Mouse (Mus musculus) macrophage (primary cell): ENCODE measurements around the gene Nup50. TPM values are rescaled to one million over a fixed set of nuclear protein-coding genes. Genes with fewer than 3 reads are reported as not detected.
"Not testable (repeated sequence)": the region's sequence is repeated elsewhere in the genome, so short reads cannot be mapped to it uniquely, and the experiment has no call there.

Source experiments
- H3K27ac ChIP-seq: fragments of 350-480 bp; formaldehyde crosslinking; 2 replicates; pipeline ENCODE4 v1.9.0; 2021
- H3K36me3 ChIP-seq: fragments of 350-480 bp; formaldehyde crosslinking; 2 replicates; pipeline ENCODE4 v1.9.0; 2021; ENCODE audit errors: inconsistent target
- H3K4me3 ChIP-seq: fragments of 350-480 bp; formaldehyde crosslinking; 2 replicates; pipeline ENCODE4 v1.9.0; 2021; ENCODE audit errors: inconsistent target
- H3K79me2 ChIP-seq: fragments of 350-480 bp; formaldehyde crosslinking; 2 replicates; pipeline ENCODE4 v1.9.0; 2021; ENCODE audit errors: inconsistent target
- WGBS: methylation state at CpG from one replicate; pipeline ENCODE4 v1.1.7; 2026; ENCODE audit warnings: inconsistent platforms; ENCODE audit not compliant: missing documents; 5-methylcytosine and 5-hydroxymethylcytosine counted together
- polyA plus RNA-seq: library from polyadenylated mRNA; stranded (reverse); fragments of 250-400 nt; gene quantifications from 3 replicates; pipeline ENCODE4 v1.2.4, GENCODE M21; 2018; ENCODE audit warnings: inconsistent platforms
- total RNA-seq, 78 experiments: library from RNA; depleted of rRNA; stranded (reverse); fragments of 250-400 nt; gene quantifications; 1 replicate in 9 of 78; 2 replicates in 24 of 78; 3 replicates in 43 of 78; 4 replicates in 2 of 78; pipeline ENCODE4 v1.2.4; 2018; ENCODE audit warnings: inconsistent platforms in 56 of 78

Gene Nup50
- total RNA-seq (2018; cell fraction: chromatin; rRNA removed): 10 to 100 TPM; 11.9 to 35.7 (median 20.8) TPM
- total RNA-seq (2018; cell fraction: cytosol; rRNA removed): 10 to 100 TPM; 32.5 to 64.4 (median 49.7) TPM
- 10 to 100 TPM; 15.0 to 45.8 (median 31.4) TPM for total RNA-seq (2018; cell fraction: nucleus; rRNA removed)
- polyA plus RNA-seq: 36.1 to 79.2 TPM (median 38.4 TPM) in 3 replicates

- 1% methylated on average over 55 of the region's 60 CpGs for WGBS
- H3K36me3 ChIP-seq: peaks cover 9% of the 10 kb centered on the region
- H3K27ac ChIP-seq: peak within 1 kb of the TSS; percentile 90
- peaks cover 44% of the 10 kb centered on the region for H3K79me2 ChIP-seq
- H3K4me3 ChIP-seq: peak within 1 kb of the TSS; percentile 75
Measured at GRCm38 (mm10) chr15:84922884-84923507, at the start of gene Nup50. Gene Nup50, plus strand, starts transcription at chr15:84923411.

- Histone ChIP-seq H3K36me3 (no peaks in the 10 kb centered on the region), H3K79me2 (no peaks in the 10 kb centered on the region), H3K27ac (no peak overlapping the region), H3K4me3 (no peak overlapping the region)
- 76% methylated on average over 4 of the region's 4 CpGs for WGBS
Measured at GRCm38 (mm10) chr15:84873867-84874266, 49.3 kb upstream of the Nup50 start.

- Histone ChIP-seq H3K27ac (no peak overlapping the region), H3K4me3 (no peak overlapping the region), H3K79me2 (no peaks in the 10 kb centered on the region), H3K36me3 (no peaks in the 10 kb centered on the region)
- WGBS: 89% methylated on average over 12 of the region's 12 CpGs
Measured at GRCm38 (mm10) chr15:84877029-84877815, 46.0 kb upstream of the Nup50 start.

GRCm38 (mm10) chr15:84888066-84888465, 35.1 kb upstream of the Nup50 start:
- 87% methylated on average over 12 of the region's 12 CpGs for WGBS

GRCm38 (mm10) chr15:84891246-84891645, 32.0 kb upstream of the Nup50 start:
- no peak overlapping the region for H3K4me3 ChIP-seq
- H3K36me3 ChIP-seq: no peaks in the 10 kb centered on the region
- no peaks in the 10 kb centered on the region for H3K79me2 ChIP-seq
- H3K27ac ChIP-seq: no peak overlapping the region
- WGBS: 61% methylated on average over 3 of the region's 3 CpGs

More at GRCm38 (mm10) chr15:84888066-84888465, 35.1 kb upstream of the Nup50 start:
- Histone ChIP-seq H3K4me3 (no peak overlapping the region), H3K36me3 (no peaks in the 10 kb centered on the region), H3K27ac (no peak overlapping the region), H3K79me2 (no peaks in the 10 kb centered on the region)

GRCm38 (mm10) chr15:84891658-84892057, 31.6 kb upstream of the Nup50 start:
- Histone ChIP-seq H3K4me3 (no peak overlapping the region), H3K27ac (no peak overlapping the region), H3K36me3 (no peaks in the 10 kb centered on the region), H3K79me2 (no peaks in the 10 kb centered on the region)
- WGBS: 0% methylated on average over 3 of the region's 3 CpGs

- H3K27ac ChIP-seq: not testable (repeated sequence)
- WGBS: 65% methylated on average over 8 of the region's 10 CpGs
Measured at GRCm38 (mm10) chr15:84896216-84896615, 27.0 kb upstream of the Nup50 start.

GRCm38 (mm10) chr15:84896664-84897063, 26.5 kb upstream of the Nup50 start:
- Histone ChIP-seq H3K27ac (no peak overlapping the region), H3K79me2 (no peaks in the 10 kb centered on the region), H3K4me3 (no peak overlapping the region), H3K36me3 (no peaks in the 10 kb centered on the region)
- 20% methylated on average over 1 of the region's 1 CpGs for WGBS

More at GRCm38 (mm10) chr15:84896216-84896615, 27.0 kb upstream of the Nup50 start:
- H3K79me2 ChIP-seq, H3K36me3 ChIP-seq, H3K4me3 ChIP-seq: not testable (repeated sequence)

- H3K27ac ChIP-seq: no peak overlapping the region
- no peak overlapping the region for H3K4me3 ChIP-seq
- H3K36me3 ChIP-seq: no peaks in the 10 kb centered on the region
- WGBS: 28% methylated on average over 6 of the region's 7 CpGs
- no peaks in the 10 kb centered on the region for H3K79me2 ChIP-seq
Measured at GRCm38 (mm10) chr15:84898077-84898476, 25.1 kb upstream of the Nup50 start.

- Histone ChIP-seq H3K36me3 (no peaks in the 10 kb centered on the region), H3K27ac (no peak overlapping the region), H3K79me2 (no peaks in the 10 kb centered on the region), H3K4me3 (no peak overlapping the region)
- 84% methylated on average over 7 of the region's 7 CpGs for WGBS
Measured at GRCm38 (mm10) chr15:84903843-84904385, 19.3 kb upstream of the Nup50 start.

GRCm38 (mm10) chr15:84913201-84913600, 10.0 kb upstream of the Nup50 start:
- H3K79me2 ChIP-seq: no peaks in the 10 kb centered on the region
- no peaks in the 10 kb centered on the region for H3K36me3 ChIP-seq
- H3K27ac ChIP-seq: no peak overlapping the region
- H3K4me3 ChIP-seq: no peak overlapping the region
- WGBS: 97% methylated on average over 3 of the region's 3 CpGs

GRCm38 (mm10) chr15:84919938-84920337, 3.3 kb upstream of the Nup50 start, which contains the start of gene Gm29666:
Gene Gm29666, minus strand, starts transcription at chr15:84920038.
- no peaks in the 10 kb centered on the region for H3K36me3 ChIP-seq
- 89% methylated on average over 1 of the region's 3 CpGs for WGBS
- H3K4me3 ChIP-seq: no peak within 1 kb of the TSS
- no peak within 1 kb of the TSS for H3K27ac ChIP-seq
- peaks cover 13% of the 10 kb centered on the region for H3K79me2 ChIP-seq

GRCm38 (mm10) chr15:84923508-84924181, 434 bp downstream of the Nup50 start:
- peak overlapping the region; percentile 61 for H3K27ac ChIP-seq
- H3K79me2 ChIP-seq: peaks cover 50% of the 10 kb centered on the region
- under 1% methylated on average over 68 of the region's 68 CpGs for WGBS
- peak overlapping the region; percentile 75 for H3K4me3 ChIP-seq
- H3K36me3 ChIP-seq: peaks cover 15% of the 10 kb centered on the region

- peak overlapping the region; percentile 61 for H3K27ac ChIP-seq
- H3K4me3 ChIP-seq: peak overlapping the region; percentile 75
- peaks cover 62% of the 10 kb centered on the region for H3K79me2 ChIP-seq
- 18% methylated on average over 9 of the region's 9 CpGs for WGBS
- peaks cover 27% of the 10 kb centered on the region for H3K36me3 ChIP-seq
Measured at GRCm38 (mm10) chr15:84924781-84925315, 1.6 kb downstream of the Nup50 start.
